8 mouse cellular contexts compared by ENCODE assay signal in the genomic region with DNA sequence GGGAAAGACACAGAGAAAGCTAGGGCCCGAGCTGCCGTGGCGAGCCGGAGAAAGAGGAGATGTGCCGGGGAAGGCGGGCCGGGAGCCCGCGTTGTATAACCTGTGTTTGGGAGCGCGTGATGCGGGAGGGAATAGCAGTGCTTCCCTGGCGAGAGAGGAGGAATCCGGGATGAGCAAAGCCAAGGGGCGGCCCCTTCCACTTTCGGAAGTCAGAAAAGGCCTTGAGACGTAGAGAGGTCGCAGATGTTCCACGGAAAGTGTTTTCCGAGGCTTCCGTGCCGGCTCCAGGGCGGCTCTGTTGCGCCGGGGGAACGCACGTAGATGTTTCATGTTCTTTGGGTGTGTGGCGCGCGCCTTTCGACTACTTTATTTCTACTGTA. TPM values are rescaled to one million over a fixed set of nuclear protein-coding genes. Genes with fewer than 3 reads are reported as not detected.
A peak's percentile ranks its signal among the peaks of the same experiment; 100 is the strongest.
DNase-seq lines count a peak whose midpoint lies in the region; ATAC-seq and TF ChIP-seq lines count a peak whose summit lies in the region.

No protein-coding gene starts in this region.

- H3K4me2 ChIP-seq in hindbrain, embryonic 12.5 days (replicated peaks): peak overlapping the region; percentile 84
- peak overlapping the region; percentile 89 for H3K4me2 ChIP-seq in lung, embryonic 14.5 days
- H3K4me2 ChIP-seq in stomach, embryonic 16.5 days (ENCODE audit: low read depth, low read length): peak overlapping the region; percentile 70

- WGBS in hindbrain, embryonic 12.5 days: under 1% methylated on average over 31 of the region's 31 CpGs
- under 1% methylated on average over 31 of the region's 31 CpGs for WGBS in lung, embryonic 14.5 days
- whole genome bisulfite sequencing in stomach, embryonic 16.5 days: under 1% methylated on average over 31 of the region's 31 CpGs

- no peaks in the 10 kb centered on the region for H3K27me3 ChIP-seq in hindbrain, embryonic 12.5 days
- no peaks in the 10 kb centered on the region for H3K27me3 ChIP-seq in lung, embryonic 14.5 days (ENCODE audit: insufficient read depth, low read length)
- no peaks in the 10 kb centered on the region for H3K27me3 ChIP-seq in stomach, embryonic 16.5 days (ENCODE audit: control insufficient read depth, insufficient read depth, low read length)

- DNase-seq in adrenal gland, postnatal 14 days: peak; percentile 81
- DNase-seq in adrenal gland, postnatal 4 days (ENCODE audit: low spot score in 2 of 2): no peak
- DNase-seq in thymus, postnatal 4 days: peak; percentile 67
- DNase-seq in thymus, postnatal 36 days: no peak
- DNase-seq in lung, embryonic 14.5 days: peak; percentile 67
- no peak for DNase-seq in layer of hippocampus, postnatal 14 days (ENCODE audit: low spot score in 2 of 2)

- peak overlapping the region; percentile 95 for H3K27ac ChIP-seq in hindbrain, embryonic 12.5 days
- H3K27ac ChIP-seq in lung, embryonic 14.5 days (ENCODE audit: low read depth): peak overlapping the region; percentile 93
- H3K27ac ChIP-seq in stomach, embryonic 16.5 days (ENCODE audit: low read length): peak overlapping the region; percentile 92

- no peaks in the 10 kb centered on the region for H3K36me3 ChIP-seq in hindbrain, embryonic 12.5 days
- H3K36me3 ChIP-seq in lung, embryonic 14.5 days (ENCODE audit: insufficient read depth): peaks cover 9% of the 10 kb centered on the region
- H3K36me3 ChIP-seq in stomach, embryonic 16.5 days (ENCODE audit: control insufficient read depth, insufficient read depth, low read length): no peaks in the 10 kb centered on the region

- peak; percentile 57 for ATAC-seq in hindbrain, embryonic 12.5 days (ENCODE audit: low FRiP score)
- peak; percentile 55 for ATAC-seq in lung, embryonic 14.5 days (ENCODE audit: insufficient read depth)
- peak; percentile 18 for ATAC-seq in stomach, embryonic 16.5 days (ENCODE audit: insufficient read depth, low FRiP score)

- H3K4me3 ChIP-seq in hindbrain, embryonic 12.5 days: peak overlapping the region; percentile 95
- H3K4me3 ChIP-seq in lung, embryonic 14.5 days (ENCODE audit: low read depth, low read length): peak overlapping the region; percentile 72
- H3K4me3 ChIP-seq in stomach, embryonic 16.5 days (replicated peaks; ENCODE audit: low read length): peak overlapping the region; percentile 82

- H3K9me3 ChIP-seq in hindbrain, embryonic 12.5 days (replicated peaks): no peaks in the 10 kb centered on the region
- no peaks in the 10 kb centered on the region for H3K9me3 ChIP-seq in lung, embryonic 14.5 days (ENCODE audit: low read depth, low read length)
- no peaks in the 10 kb centered on the region for H3K9me3 ChIP-seq in stomach, embryonic 16.5 days (replicated peaks; ENCODE audit: control insufficient read depth, low read length)

- peaks cover 22% of the 10 kb centered on the region for H3K4me1 ChIP-seq in hindbrain, embryonic 12.5 days
- 0 out of 2 replicates have a peak, but pooled peaks cover 4% of the 10 kb centered on the region for H3K4me1 ChIP-seq in lung, embryonic 14.5 days (ENCODE audit: insufficient read depth)
- peaks cover 19% of the 10 kb centered on the region for H3K4me1 ChIP-seq in stomach, embryonic 16.5 days (ENCODE audit: control insufficient read depth, insufficient read depth, low read length)

- TF ChIP-seq CTCF in lung, embryonic 14.5 days (IDR thresholded peaks at IDR 0.05; ENCODE audit: low read depth): no peak

- H3K9ac ChIP-seq in hindbrain, embryonic 12.5 days: peak overlapping the region; percentile 93
- H3K9ac ChIP-seq in lung, embryonic 14.5 days: peak overlapping the region; percentile 86
- peak overlapping the region; percentile 91 for H3K9ac ChIP-seq in stomach, embryonic 16.5 days (ENCODE audit: low read length)

RNA-seq across cellular contexts. Expression of a gene that starts 0.5 kb away (rescaled TPM):
- 40.2 and 46.5 TPM in 2 replicates for total RNA-seq in adrenal gland, postnatal 14 days (2021)
- total RNA-seq in adrenal gland, postnatal 4 days (2021): 10 to 100 TPM; 54.6 to 56.3 TPM
- polyA plus RNA-seq in hindbrain, embryonic 12.5 days (2016; fragmentation: Nextera tagmentation; extraction: Ambion mirVana): 116 and 117 TPM in 2 replicates
- polyA plus RNA-seq in lung, embryonic 14.5 days (2014; fragmentation: Nextera tagmentation; extraction: Ambion mirVana): 81.4 and 82.5 TPM in 2 replicates
- 74.8 and 80.8 TPM in 2 replicates for polyA plus RNA-seq in stomach, embryonic 16.5 days (2015; fragmentation: Nextera tagmentation; extraction: Ambion mirVana)
- 10 to 100 TPM; 52.0 to 54.7 TPM for total RNA-seq in layer of hippocampus, postnatal 14 days (2021)

RNA-seq across cellular contexts. Expression of a gene that starts 45.3 kb away (rescaled TPM):
- total RNA-seq in adrenal gland, postnatal 14 days (2021): 0.41 and 0.70 TPM in 2 replicates
- total RNA-seq in adrenal gland, postnatal 4 days (2021): 1 to 10 TPM in 1 of 2 experiments, under 1 TPM in 1; 0.28 to 1.5 TPM
- polyA plus RNA-seq in hindbrain, embryonic 12.5 days (2016; fragmentation: Nextera tagmentation; extraction: Ambion mirVana): 0.10 and 0.26 TPM in 2 replicates
- 0.18 and 0.45 TPM in 2 replicates for polyA plus RNA-seq in lung, embryonic 14.5 days (2014; fragmentation: Nextera tagmentation; extraction: Ambion mirVana)
- 0.36 and 0.39 TPM in 2 replicates for polyA plus RNA-seq in stomach, embryonic 16.5 days (2015; fragmentation: Nextera tagmentation; extraction: Ambion mirVana)
- total RNA-seq in layer of hippocampus, postnatal 14 days (2021): not detected

Comparison
In these comparisons a context has a peak if more than half of its experiments do, and no peak if none do; other contexts are left out.
1. DNase-seq: peak in adrenal gland, postnatal 14 days (single experiment), thymus, postnatal 4 days (single experiment) and lung, embryonic 14.5 days (single experiment); none in adrenal gland, postnatal 4 days (0 of 2), thymus, postnatal 36 days (0 of 2) and layer of hippocampus, postnatal 14 days (0 of 2).
2. Peak in every context shown above with its lines, with median percentiles within 50 percentile points of each other: ATAC-seq, H3K27ac ChIP-seq, H3K4me2 ChIP-seq, H3K4me3 ChIP-seq and H3K9ac ChIP-seq.